Mouse (Mus musculus): ENCODE measurements around the gene Elovl3. TPM values are rescaled to one million over a fixed set of nuclear protein-coding genes. Genes with fewer than 3 reads are reported as not detected.
"Not testable (repeated sequence)": the region's sequence is repeated elsewhere in the genome, so short reads cannot be mapped to it uniquely, and the experiment has no call there.

The Elovl3 gene
- 1 to 10 TPM in 1 of 2 experiments, not detected in 1; 5.1 TPM for total RNA-seq (2021)
- long read RNA-seq, experiment 1 = 0 reads
- long read RNA-seq, experiment 2, transcript Elovl3-202 (4 exons, 1,881 nt) = major isoform, 8 of 10 reads
- long read RNA-seq, experiment 2, partial matches to known transcripts = 0 of 10 reads
- long read RNA-seq, experiment 2, other reads (novel, unspliced or antisense) = 2 of 10 reads

GRCm38 (mm10) chr19:46131694-46132525, at the start of gene Elovl3:
TSS of gene Elovl3 (plus strand) at chr19:46131897.
- peak; percentile 40 to 59 for DNase-seq

GRCm38 (mm10) chr19:46085185-46085584, 46.5 kb upstream of the Elovl3 start:
- DNase-seq = no peak

- peak in 1 of 2 experiments; percentile 71 for DNase-seq
Observed at GRCm38 (mm10) chr19:46086337-46086736, 45.4 kb upstream of the Elovl3 start.

- DNase-seq = peak; percentile 78 to 79
Observed at GRCm38 (mm10) chr19:46087871-46088270, 43.8 kb upstream of the Elovl3 start.

DNA sequence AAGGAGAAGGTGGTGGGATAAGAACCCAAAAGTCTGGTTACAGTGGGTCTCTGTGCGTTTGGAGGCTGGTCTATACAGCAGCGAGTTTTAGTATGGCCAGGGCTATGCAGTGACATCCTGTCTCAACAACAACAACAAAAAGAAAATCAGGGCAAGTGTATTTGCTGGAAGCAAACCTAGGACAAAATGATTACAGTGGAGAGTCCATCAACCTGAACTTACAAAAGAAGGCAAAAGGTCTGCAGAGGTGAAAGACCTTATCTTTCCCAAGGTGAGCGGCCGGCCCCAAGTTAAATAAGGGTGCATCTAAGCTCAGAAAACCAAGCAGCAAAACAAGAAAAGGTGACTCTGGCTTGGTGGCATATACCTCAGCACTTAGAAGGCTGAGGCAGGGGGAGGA, 40.1 kb upstream of the Elovl3 start:
- DNase-seq = no peak

GRCm38 (mm10) chr19:46094144-46094543, 37.6 kb upstream of the Elovl3 start:
- no peak for DNase-seq

- no peak for DNase-seq
Observed at GRCm38 (mm10) chr19:46095291-46095690, 36.4 kb upstream of the Elovl3 start.

DNA sequence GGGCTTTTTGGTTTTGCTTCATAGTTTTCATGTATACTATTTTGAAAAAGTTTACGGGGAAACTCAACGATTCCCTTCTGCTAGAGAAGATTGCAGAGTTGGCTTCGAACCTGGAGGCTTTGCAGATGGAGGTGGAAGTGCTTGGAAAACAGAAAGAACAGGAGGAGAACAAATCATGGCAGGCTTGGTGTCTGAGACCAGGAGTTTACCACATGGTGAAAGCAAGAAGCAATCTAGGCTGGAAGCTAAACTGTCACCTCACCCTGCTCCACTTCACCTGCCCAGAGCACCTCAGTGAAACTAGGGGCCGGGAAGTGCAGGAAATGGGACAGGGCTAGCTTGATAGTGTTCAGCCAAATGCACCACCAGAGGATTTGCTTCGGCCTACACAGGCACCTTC, 35.3 kb upstream of the Elovl3 start:
- DNase-seq = no peak

DNA sequence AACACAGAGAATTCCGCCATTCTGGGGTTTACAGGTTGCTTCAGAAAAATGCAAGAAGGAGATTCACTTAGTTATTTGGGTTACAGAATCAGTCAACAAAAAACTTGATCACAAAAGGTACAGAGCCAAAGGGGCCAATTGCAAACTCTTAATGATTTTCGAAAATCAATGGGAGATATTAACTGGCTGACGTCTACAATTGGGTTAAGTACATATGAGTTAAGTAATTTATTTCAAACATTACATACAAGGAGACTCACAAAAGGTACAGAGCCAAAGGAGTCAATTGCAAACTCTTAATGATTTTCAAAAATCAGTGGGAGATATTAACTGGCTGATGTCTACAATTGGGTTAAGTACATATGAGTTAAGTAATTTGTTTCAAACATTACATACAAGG, 32.1 kb upstream of the Elovl3 start:
- DNase-seq = no peak

DNA sequence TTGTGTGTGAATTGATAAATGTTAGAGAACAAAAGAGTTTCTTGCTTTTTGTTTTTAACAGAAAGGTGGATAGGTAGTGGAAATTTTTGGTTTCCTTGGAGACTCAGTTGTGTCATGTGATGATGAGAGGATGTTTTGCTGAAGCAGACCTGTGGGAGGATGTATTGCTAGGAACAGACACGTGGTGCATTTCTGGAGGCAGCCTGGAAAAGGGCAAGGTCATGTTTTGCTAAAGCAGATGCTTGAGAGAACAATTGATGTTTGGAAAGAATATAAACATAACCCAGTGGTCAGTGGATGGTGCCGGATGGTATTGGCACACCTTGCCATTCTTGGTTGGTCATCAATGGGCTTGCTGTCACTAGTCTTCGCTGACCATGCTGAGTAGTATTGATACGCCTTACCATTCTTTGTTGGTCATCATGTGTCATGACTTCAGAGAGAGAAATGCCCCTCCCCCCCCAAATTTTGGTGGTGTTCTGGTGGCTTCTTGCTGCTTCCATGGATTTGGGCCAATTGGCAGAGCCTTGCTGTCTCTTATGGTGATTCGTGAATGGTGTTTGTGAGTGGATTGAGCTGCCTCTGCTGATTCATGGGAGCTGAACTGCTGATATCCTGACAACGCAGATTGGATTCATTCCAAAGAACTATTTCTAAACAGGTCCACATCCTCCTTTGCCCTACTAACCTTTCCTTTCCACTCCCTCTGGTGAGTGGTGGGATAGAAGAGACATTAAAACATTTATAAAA, 28.1 kb upstream of the Elovl3 start:
- no peak for DNase-seq

GRCm38 (mm10) chr19:46104187-46104557, 27.5 kb upstream of the Elovl3 start:
- no peak for DNase-seq

GRCm38 (mm10) chr19:46110214-46110613, 21.5 kb upstream of the Elovl3 start:
- no peak for DNase-seq

DNA sequence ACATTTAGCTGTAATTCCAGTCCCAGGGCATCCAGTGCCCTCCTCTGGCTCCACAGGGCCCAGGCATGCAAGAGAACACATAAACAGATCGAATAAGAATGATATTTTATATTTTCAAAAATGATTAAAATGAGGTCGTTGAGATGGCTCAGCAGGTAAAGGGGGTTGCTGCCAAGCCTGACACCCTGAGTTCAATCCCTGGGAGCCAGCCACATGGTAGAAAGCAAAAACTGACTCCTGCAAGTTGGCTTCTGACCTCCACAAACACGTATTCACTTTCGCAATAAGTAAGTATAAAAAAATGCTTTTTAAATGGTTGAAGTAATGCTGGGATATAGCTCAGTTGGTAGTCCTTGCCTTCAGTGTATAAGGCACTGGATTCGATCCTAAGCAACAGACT, 20.9 kb upstream of the Elovl3 start:
- DNase-seq = no peak

DNA sequence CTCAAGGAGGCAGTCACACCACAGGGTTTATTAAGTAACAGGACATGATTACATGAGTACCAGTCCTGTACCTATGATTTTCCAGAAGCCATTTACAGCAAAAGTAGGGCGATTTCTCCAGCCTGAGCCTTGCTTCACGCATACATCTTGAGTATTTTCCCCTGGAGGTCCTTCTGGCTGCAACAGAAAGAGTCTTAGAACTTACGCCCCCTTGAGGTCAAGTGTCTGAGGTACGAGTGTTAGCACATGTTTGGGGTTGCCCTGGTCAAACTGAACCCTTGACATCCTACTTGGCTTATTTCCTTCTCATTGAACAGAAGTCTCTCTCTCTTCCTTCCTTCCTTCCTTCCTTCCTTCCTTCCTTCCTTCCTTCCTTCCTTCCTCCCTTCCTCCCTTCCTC, 17.1 kb upstream of the Elovl3 start:
- no peak for DNase-seq

DNA sequence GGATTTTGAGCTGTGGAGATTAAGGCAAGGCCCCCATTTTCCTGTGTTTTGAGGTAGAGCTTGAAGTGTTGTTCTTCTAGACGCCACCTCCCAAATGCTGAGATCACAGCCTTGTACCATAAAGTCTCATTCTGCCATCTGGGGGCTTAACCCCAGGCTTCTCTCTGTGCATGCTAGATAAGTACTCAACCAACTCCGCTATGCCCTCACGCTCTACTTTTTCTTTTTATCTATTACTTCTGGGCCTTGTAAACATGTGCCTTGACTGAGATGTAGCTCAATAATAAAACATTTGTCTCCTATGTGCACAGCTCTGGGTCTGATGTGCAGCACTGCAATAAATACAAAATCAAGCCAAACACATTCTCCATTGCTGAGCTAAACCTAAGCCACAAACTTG, 12.2 kb upstream of the Elovl3 start:
- no peak for DNase-seq

DNA sequence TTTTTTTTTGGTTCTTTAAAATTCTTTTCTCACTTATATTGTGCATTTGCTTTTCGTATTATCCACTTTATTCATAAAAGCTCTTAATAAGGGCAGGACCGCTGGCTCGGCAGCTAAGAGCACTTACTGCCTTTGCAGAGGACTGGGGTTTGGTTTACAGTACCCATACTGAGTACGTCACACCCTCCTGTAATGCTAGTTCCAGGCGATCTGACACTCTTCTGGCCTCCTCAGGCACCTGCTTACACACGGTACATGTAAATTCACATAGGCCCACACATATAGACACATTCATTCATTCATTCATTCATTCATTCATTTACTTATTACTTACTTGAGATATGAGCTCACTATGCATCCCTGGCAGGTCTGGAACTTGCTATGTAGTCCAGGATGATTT, 10.8 kb upstream of the Elovl3 start:
- no peak for DNase-seq

DNA sequence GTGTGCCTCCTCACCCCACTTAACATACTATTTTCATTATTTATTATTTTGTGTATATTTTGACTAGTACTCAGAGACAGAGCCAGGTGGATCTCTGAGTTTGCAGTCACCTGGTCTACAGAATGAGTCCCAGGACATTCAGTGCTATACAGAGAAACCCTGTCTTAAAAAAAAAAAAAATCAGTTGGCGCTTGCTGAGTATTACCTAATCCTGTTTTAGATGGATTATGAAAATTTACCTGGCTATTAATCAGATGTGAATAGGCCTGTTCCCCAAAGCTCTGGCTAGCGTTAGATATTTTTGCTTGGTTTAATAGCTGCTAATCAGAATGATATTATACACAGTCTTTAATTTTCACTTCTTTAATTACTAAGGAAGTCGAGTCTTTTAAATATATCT, 7.8 kb upstream of the Elovl3 start:
- no peak for DNase-seq

DNA sequence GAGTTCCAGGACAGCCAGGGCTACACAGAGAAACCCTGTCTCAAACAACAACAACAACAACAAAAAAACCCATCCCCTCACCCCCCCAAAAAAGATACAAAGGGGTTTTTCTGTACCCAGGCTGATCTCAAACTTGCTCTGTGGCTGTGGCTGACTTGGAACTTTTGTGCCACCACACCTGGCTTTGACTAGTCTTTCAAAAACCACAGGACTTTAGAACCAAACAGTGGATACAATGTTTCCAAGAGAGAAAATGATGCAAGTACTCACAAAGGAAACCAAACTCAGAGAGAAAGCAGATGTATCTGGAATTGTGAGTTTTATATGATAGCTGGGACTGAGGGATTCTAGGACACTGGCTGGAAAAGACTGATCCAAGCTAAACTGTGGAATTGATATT, 7.0 kb upstream of the Elovl3 start:
- no peak for DNase-seq

- no peak for DNase-seq
Observed at GRCm38 (mm10) chr19:46126301-46126700, 5.4 kb upstream of the Elovl3 start.

DNA sequence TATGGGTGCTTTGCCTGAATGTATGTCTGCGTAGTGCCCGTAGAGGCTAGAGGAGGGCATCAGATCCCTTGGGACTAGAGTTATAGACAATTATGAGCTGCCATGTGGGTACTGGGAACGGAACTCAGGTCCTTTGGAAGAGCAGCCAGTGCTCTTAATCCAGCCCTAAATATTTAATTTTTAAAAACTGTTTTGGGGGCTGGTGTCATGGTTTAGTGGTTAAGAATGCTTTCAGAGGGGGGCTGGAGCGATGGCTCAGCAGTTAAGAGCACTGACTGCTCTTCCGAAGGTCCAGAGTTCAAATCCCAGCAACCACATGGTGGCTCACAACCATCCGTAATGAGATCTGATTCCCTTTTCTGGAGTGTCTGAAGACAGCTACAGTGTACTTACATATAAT, 2.0 kb upstream of the Elovl3 start:
- DNase-seq = not testable (repeated sequence)

DNA sequence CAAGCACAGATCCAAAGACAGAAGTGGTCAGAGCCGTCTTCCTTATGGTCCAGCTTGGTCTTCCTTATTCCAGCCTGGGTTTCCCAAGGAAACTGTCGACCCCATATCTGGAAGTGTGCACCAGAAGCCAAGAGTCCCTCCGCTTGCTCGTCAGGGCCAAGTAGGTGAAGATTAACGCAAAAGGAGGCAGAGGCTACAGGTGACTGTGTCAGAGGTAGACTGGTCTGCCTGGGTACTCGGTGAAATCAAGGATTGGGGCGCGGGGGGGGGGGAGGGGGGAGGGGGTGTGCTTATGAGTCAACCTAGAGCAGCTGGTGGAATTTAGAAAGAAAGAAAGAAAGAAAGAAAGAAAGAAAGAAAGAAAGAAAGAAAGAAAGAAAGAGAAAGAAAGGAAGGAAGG, 414 bp upstream of the Elovl3 start:
- DNase-seq = no peak

DNA sequence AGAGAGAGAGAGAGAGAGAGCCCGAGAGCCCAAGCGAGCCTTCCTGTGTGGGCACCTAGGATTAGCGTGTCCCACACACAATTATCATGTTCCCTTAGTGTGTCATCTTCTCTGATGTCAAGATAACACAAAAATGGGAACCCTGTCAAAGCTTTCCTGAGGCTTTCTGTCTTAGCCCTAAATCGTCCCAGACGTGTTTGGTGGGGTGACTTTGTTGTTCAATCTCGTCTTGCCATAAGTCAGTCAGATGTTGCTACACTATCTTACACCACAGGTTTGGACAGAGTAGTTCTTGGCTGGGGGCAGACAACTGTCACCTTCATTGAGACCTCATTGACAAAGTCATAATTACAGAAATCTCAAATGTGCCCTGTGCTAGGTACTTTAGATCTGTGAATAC, 880 bp downstream of the Elovl3 start:
- DNase-seq = no peak

DNA sequence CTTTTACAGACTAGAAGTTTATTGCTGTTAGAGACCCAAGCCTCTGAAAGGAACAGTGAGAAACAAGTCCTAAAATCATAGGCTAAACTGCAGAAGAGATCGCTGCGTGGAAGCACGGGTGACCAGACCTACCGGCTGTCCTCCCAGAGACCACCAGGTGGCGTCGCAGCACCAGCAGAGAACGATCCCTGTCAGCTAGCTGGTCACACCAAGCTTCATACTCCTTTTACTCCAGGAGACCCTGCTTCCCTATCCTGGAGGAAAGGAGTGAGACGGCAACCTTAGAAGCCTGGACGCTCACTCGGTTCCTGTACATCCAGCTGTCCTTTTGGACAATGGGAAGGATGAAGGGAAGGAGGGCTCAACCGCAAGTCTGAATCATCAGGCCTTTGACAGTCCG, 3.6 kb downstream of the Elovl3 start:
- DNase-seq = peak; percentile 87 to 96

All from heart, adult 18-20 months (tissue).